Mouse (Mus musculus) cortical plate, adult 2 months (tissue): Measurements from ENCODE around the gene Rapgefl1.

Experiments used
- CTCF ChIP-seq: fragments of 200-500 bp; IDR thresholded peaks from 2 replicates; pipeline ENCODE4 v1.5.1; 2011; ENCODE audit warnings: mild to moderate bottlenecking, control low read depth, low read length; ENCODE audit not compliant: insufficient read depth; ENCODE audit errors: extremely low read depth
- POLR2A ChIP-seq: fragments of 200-500 bp; IDR thresholded peaks from 2 replicates; pipeline ENCODE4 v1.6.1; 2011; ENCODE audit warnings: mild to moderate bottlenecking, low read length, control low read depth; ENCODE audit not compliant: insufficient read depth; ENCODE audit errors: extremely low read depth

- TF ChIP-seq CTCF: no peak
- TF ChIP-seq POLR2A: no peak
Measured at GRCm38 (mm10) chr11:98810686-98811085, 25.9 kb upstream of the Rapgefl1 start.
